Mouse (Mus musculus) hindbrain, embryonic 12.5 days (tissue): ENCODE results near the gene Hhat. TPM values are rescaled to one million over a fixed set of nuclear protein-coding genes. Genes with fewer than 3 reads are reported as not detected.

Experiments used
- ATAC-seq: fragments of 200-750 bp; cut with Nextera tagmentation; 2 replicates; pipeline ENCODE4 v1.8.0; 2017; ENCODE audit warnings: moderate TSS enrichment; ENCODE audit not compliant: low FRiP score
- H3K27ac ChIP-seq: fragments of 300-500 bp; sonication (generic); 2 replicates; pipeline ENCODE4 v1.5.1; 2016; ENCODE audit warnings: mild to moderate bottlenecking
- H3K27me3 ChIP-seq: fragments of 300-500 bp; sonication (generic); 2 replicates; pipeline ENCODE4 v1.6.1; 2016; ENCODE audit warnings: mild to moderate bottlenecking
- H3K36me3 ChIP-seq: fragments of 300-500 bp; sonication (generic); 2 replicates; pipeline ENCODE4 v1.6.1; 2016; ENCODE audit warnings: mild to moderate bottlenecking
- H3K4me1 ChIP-seq: fragments of 300-500 bp; sonication (generic); 2 replicates; pipeline ENCODE4 v1.6.1; 2016
- H3K4me2 ChIP-seq: fragments of 300-500 bp; sonication (generic); replicated peaks from 2 replicates; pipeline ENCODE4 v1.6.1; 2016; ENCODE audit warnings: mild to moderate bottlenecking
- H3K4me3 ChIP-seq: fragments of 300-500 bp; sonication (generic); 2 replicates; pipeline ENCODE4 v1.5.1; 2016; ENCODE audit warnings: mild to moderate bottlenecking
- H3K9ac ChIP-seq: fragments of 300-500 bp; sonication (generic); 2 replicates; pipeline ENCODE4 v1.6.1; 2016; ENCODE audit warnings: mild to moderate bottlenecking, moderate library complexity
- H3K9me3 ChIP-seq: fragments of 300-500 bp; sonication (generic); replicated peaks from 2 replicates; pipeline ENCODE4 v1.6.1; 2016; ENCODE audit warnings: mild to moderate bottlenecking
- WGBS: fragments of 180-500 bp; shearing (Covaris S2); methylation state at CpG from one replicate; pipeline ENCODE4 v1.1.7; 2016; 5-methylcytosine and 5-hydroxymethylcytosine counted together
- polyA plus RNA-seq: library from polyadenylated mRNA; unstranded; fragments of >200 nt; fragmentation: Nextera tagmentation; extraction: Ambion mirVana; gene quantifications from 2 replicates; pipeline ENCODE4 v1.2.1, GENCODE M21; 2016

The Hhat gene
- polyA plus RNA-seq, 1 experiment from 2014 or later, result 5.9 TPM

GRCm38 (mm10) chr1:192778206-192778605 lies 7.2 kb upstream of the Hhat start:
- Histone ChIP-seq H3K4me3 (no peak overlapping the region), H3K4me2 (no peak overlapping the region), H3K4me1 (no peaks in the 10 kb centered on the region), H3K27me3 (no peaks in the 10 kb centered on the region), H3K9ac (no peak overlapping the region), H3K27ac (no peak overlapping the region), H3K36me3 (no peaks in the 10 kb centered on the region), H3K9me3 (no peaks in the 10 kb centered on the region)
- WGBS, result 89% methylated on average over 4 of the region's 4 CpGs
- no peak for ATAC-seq

GRCm38 (mm10) chr1:192770130-192770494 lies 911 bp downstream of the Hhat start:
- H3K4me3 ChIP-seq, result peak overlapping the region; percentile 77
- H3K4me2 ChIP-seq, result peak overlapping the region; percentile 98
- H3K4me1 ChIP-seq, result peaks cover 10% of the 10 kb centered on the region
- peak; percentile 88 for ATAC-seq
- no peaks in the 10 kb centered on the region for H3K9me3 ChIP-seq
- H3K36me3 ChIP-seq, result no peaks in the 10 kb centered on the region
- peak overlapping the region; percentile 97 for H3K9ac ChIP-seq
- H3K27me3 ChIP-seq, result no peaks in the 10 kb centered on the region
- 10% methylated on average over 10 of the region's 10 CpGs for WGBS
- peak overlapping the region; percentile 84 for H3K27ac ChIP-seq

GRCm38 (mm10) chr1:192765531-192765930 lies 5.5 kb downstream of the Hhat start:
- no peak overlapping the region for H3K4me2 ChIP-seq
- WGBS, result 35% methylated on average over 4 of the region's 4 CpGs
- no peak overlapping the region for H3K4me3 ChIP-seq
- H3K27ac ChIP-seq, result no peak overlapping the region
- H3K36me3 ChIP-seq, result no peaks in the 10 kb centered on the region
- H3K9me3 ChIP-seq, result no peaks in the 10 kb centered on the region
- H3K9ac ChIP-seq, result no peak overlapping the region
- ATAC-seq, result no peak
- H3K27me3 ChIP-seq, result no peaks in the 10 kb centered on the region
- H3K4me1 ChIP-seq, result peaks cover 6% of the 10 kb centered on the region

GRCm38 (mm10) chr1:192764547-192764946 lies 6.5 kb downstream of the Hhat start:
- ATAC-seq, result no peak
- Histone ChIP-seq H3K4me2 (no peak overlapping the region), H3K36me3 (no peaks in the 10 kb centered on the region), H3K27ac (no peak overlapping the region), H3K4me3 (no peak overlapping the region), H3K4me1 (no peaks in the 10 kb centered on the region), H3K9me3 (no peaks in the 10 kb centered on the region), H3K27me3 (no peaks in the 10 kb centered on the region), H3K9ac (no peak overlapping the region)
- 67% methylated on average over 2 of the region's 2 CpGs for WGBS

GRCm38 (mm10) chr1:192762946-192763933 lies 7.8 kb downstream of the Hhat start:
- Histone ChIP-seq H3K4me3 (no peak overlapping the region), H3K4me2 (no peak overlapping the region), H3K27ac (no peak overlapping the region), H3K9ac (no peak overlapping the region), H3K9me3 (no peaks in the 10 kb centered on the region), H3K36me3 (no peaks in the 10 kb centered on the region), H3K27me3 (no peaks in the 10 kb centered on the region), H3K4me1 (no peaks in the 10 kb centered on the region)
- WGBS, result 67% methylated on average over 7 of the region's 7 CpGs
- ATAC-seq, result no peak

GRCm38 (mm10) chr1:192756674-192757073 lies 14.3 kb downstream of the Hhat start:
- Histone ChIP-seq H3K27me3 (no peaks in the 10 kb centered on the region), H3K4me2 (no peak overlapping the region), H3K9me3 (no peaks in the 10 kb centered on the region), H3K4me1 (peaks cover 23% of the 10 kb centered on the region), H3K27ac (peak overlapping the region; percentile 75; the same call in 1 of the 2 replicates), H3K9ac (no peak overlapping the region), H3K4me3 (no peak overlapping the region), H3K36me3 (no peaks in the 10 kb centered on the region)
- ATAC-seq, result no peak
- 83% methylated on average over 7 of the region's 7 CpGs for WGBS

- WGBS, result 32% methylated on average over 13 of the region's 13 CpGs
- Histone ChIP-seq H3K27ac (peak overlapping the region; percentile 75), H3K9me3 (no peaks in the 10 kb centered on the region), H3K4me2 (peak overlapping the region; percentile 14; the same call in 1 of the 2 replicates), H3K4me1 (peaks cover 23% of the 10 kb centered on the region), H3K9ac (no peak overlapping the region), H3K36me3 (no peaks in the 10 kb centered on the region), H3K27me3 (no peaks in the 10 kb centered on the region), H3K4me3 (no peak overlapping the region)
- ATAC-seq, result peak; percentile 90
Measured at GRCm38 (mm10) chr1:192755685-192756606, 15.1 kb downstream of the Hhat start.

- H3K4me2 ChIP-seq, result peak overlapping the region; percentile 14; the same call in 1 of the 2 replicates
Measured at GRCm38 (mm10) chr1:192755246-192755645, 15.8 kb downstream of the Hhat start.

GRCm38 (mm10) chr1:192754268-192754667 lies 16.8 kb downstream of the Hhat start:
- Histone ChIP-seq H3K4me1 (peaks cover 27% of the 10 kb centered on the region), H3K4me3 (no peak overlapping the region), H3K36me3 (no peaks in the 10 kb centered on the region), H3K9ac (no peak overlapping the region), H3K27ac (no peak overlapping the region), H3K9me3 (no peaks in the 10 kb centered on the region), H3K4me2 (no peak overlapping the region), H3K27me3 (no peaks in the 10 kb centered on the region)
- 94% methylated on average over 4 of the region's 4 CpGs for WGBS
- ATAC-seq, result no peak

More at GRCm38 (mm10) chr1:192755246-192755645, 15.8 kb downstream of the Hhat start:
- Histone ChIP-seq H3K4me1 (peaks cover 23% of the 10 kb centered on the region), H3K27me3 (no peaks in the 10 kb centered on the region), H3K27ac (peak overlapping the region; percentile 75), H3K4me3 (no peak overlapping the region), H3K36me3 (no peaks in the 10 kb centered on the region), H3K9me3 (no peaks in the 10 kb centered on the region), H3K9ac (0 out of 2 replicates have a peak overlapping the region, but pooled peaks have one; percentile 18)
- peak; percentile 54 for ATAC-seq
- WGBS, result 33% methylated on average over 13 of the region's 13 CpGs

- Histone ChIP-seq H3K27ac (peak overlapping the region; percentile 52; the same call in 1 of the 2 replicates), H3K9ac (no peak overlapping the region), H3K27me3 (no peaks in the 10 kb centered on the region), H3K4me2 (no peak overlapping the region; the same call in 1 of the 2 replicates), H3K4me1 (peaks cover 27% of the 10 kb centered on the region), H3K9me3 (no peaks in the 10 kb centered on the region), H3K4me3 (no peak overlapping the region), H3K36me3 (no peaks in the 10 kb centered on the region)
- peak; percentile 26; the same call in 1 of the 2 replicates for ATAC-seq
- 27% methylated on average over 8 of the region's 8 CpGs for WGBS
Measured at GRCm38 (mm10) chr1:192752659-192753601, 18.1 kb downstream of the Hhat start.

GRCm38 (mm10) chr1:192750042-192750437 lies 21.0 kb downstream of the Hhat start:
- peaks cover 16% of the 10 kb centered on the region for H3K4me1 ChIP-seq
- no peak overlapping the region for H3K4me2 ChIP-seq
- no peak overlapping the region for H3K9ac ChIP-seq
- H3K9me3 ChIP-seq, result no peaks in the 10 kb centered on the region
- no peaks in the 10 kb centered on the region for H3K27me3 ChIP-seq
- no peaks in the 10 kb centered on the region for H3K36me3 ChIP-seq
- 59% methylated on average over 4 of the region's 4 CpGs for WGBS
- no peak for ATAC-seq
- H3K27ac ChIP-seq, result no peak overlapping the region
- H3K4me3 ChIP-seq, result no peak overlapping the region
